Mouse (Mus musculus): ENCODE measurements around the gene Wnt5b. TPM values are rescaled to one million over a fixed set of nuclear protein-coding genes. Genes with fewer than 3 reads are reported as not detected.
A peak's percentile ranks its signal among the peaks of the same experiment; 100 is the strongest.

Gene Wnt5b
- polyA plus RNA-seq, 1 experiment: 3.5 TPM

DNA sequence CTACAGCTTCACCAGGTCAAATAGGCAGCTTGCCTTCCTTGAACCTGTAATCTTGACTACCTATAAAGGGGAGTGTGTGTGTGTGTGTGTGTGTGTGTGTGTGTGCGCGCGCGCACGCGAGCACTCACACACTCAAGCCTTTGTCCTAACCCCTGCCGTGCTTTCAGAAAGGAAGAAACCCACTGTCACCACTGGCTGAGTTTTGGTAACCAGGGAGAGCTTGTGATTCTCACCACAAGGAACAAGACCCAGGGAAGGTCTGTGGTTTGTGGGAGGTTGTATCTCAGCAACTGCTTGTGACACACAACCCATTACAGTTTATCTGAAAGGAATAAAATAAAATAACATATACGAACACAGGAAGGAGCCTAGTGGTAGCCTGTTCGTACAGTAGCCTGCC lies 135.6 kb downstream of the Wnt5b start:
- DNase-seq (ENCODE audit: low read depth): no peak
- no peak for TF ChIP-seq POLR2A (IDR thresholded peaks at IDR 0.05; ENCODE audit: borderline replicate concordance, extremely low read depth, insufficient read depth, insufficient read length, poor library complexity, severe bottlenecking)
- TF ChIP-seq CTCF (IDR thresholded peaks at IDR 0.05; ENCODE audit: borderline replicate concordance, extremely low read depth, insufficient read depth, insufficient read length): no peak

GRCm38 (mm10) chr6:119407818-119408217 lies 136.3 kb downstream of the Wnt5b start:
- DNase-seq (ENCODE audit: low read depth): no peak

GRCm38 (mm10) chr6:119406528-119406927 lies 137.6 kb downstream of the Wnt5b start:
- TF ChIP-seq POLR2A (IDR thresholded peaks at IDR 0.05; ENCODE audit: borderline replicate concordance, extremely low read depth, insufficient read depth, insufficient read length, poor library complexity, severe bottlenecking): no peak
- no peak for TF ChIP-seq CTCF (IDR thresholded peaks at IDR 0.05; ENCODE audit: borderline replicate concordance, extremely low read depth, insufficient read depth, insufficient read length)

More at GRCm38 (mm10) chr6:119407818-119408217, 136.3 kb downstream of the Wnt5b start:
- TF ChIP-seq CTCF (IDR thresholded peaks at IDR 0.05; ENCODE audit: borderline replicate concordance, extremely low read depth, insufficient read depth, insufficient read length) (no peak), POLR2A (IDR thresholded peaks at IDR 0.05; ENCODE audit: borderline replicate concordance, extremely low read depth, insufficient read depth, insufficient read length, poor library complexity, severe bottlenecking) (no peak)

GRCm38 (mm10) chr6:119405310-119405709 lies 138.8 kb downstream of the Wnt5b start:
- DNase-seq (ENCODE audit: low read depth): no peak
- no peak for TF ChIP-seq CTCF (IDR thresholded peaks at IDR 0.05; ENCODE audit: borderline replicate concordance, extremely low read depth, insufficient read depth, insufficient read length)
- no peak for TF ChIP-seq POLR2A (IDR thresholded peaks at IDR 0.05; ENCODE audit: borderline replicate concordance, extremely low read depth, insufficient read depth, insufficient read length, poor library complexity, severe bottlenecking)

More at GRCm38 (mm10) chr6:119406528-119406927, 137.6 kb downstream of the Wnt5b start:
- no peak for DNase-seq (ENCODE audit: low read depth)

GRCm38 (mm10) chr6:119404854-119405253 lies 139.3 kb downstream of the Wnt5b start:
- TF ChIP-seq CTCF (IDR thresholded peaks at IDR 0.05; ENCODE audit: borderline replicate concordance, extremely low read depth, insufficient read depth, insufficient read length) (no peak), POLR2A (IDR thresholded peaks at IDR 0.05; ENCODE audit: borderline replicate concordance, extremely low read depth, insufficient read depth, insufficient read length, poor library complexity, severe bottlenecking) (no peak)
- no peak for DNase-seq (ENCODE audit: low read depth)

DNA sequence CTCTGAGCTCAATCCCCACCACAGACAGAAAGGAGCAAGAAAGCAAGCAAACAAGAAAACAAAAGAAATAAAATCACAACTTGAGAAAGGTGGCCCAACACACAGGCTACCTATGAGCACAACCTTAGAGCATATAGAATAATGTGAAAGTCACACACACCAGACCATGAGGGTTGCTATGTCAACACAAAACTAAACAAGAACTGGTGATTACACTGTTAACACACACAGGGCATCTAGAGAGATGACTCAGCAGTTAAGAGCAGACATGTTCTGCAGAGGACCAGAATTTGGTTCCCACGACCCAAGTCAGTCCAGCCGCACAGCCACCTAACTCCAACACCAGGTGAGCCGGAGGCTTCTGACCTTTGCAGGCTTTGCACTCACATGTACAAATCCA lies 141.2 kb downstream of the Wnt5b start:
- TF ChIP-seq POLR2A (IDR thresholded peaks at IDR 0.05; ENCODE audit: borderline replicate concordance, extremely low read depth, insufficient read depth, insufficient read length, poor library complexity, severe bottlenecking) (no peak), CTCF (IDR thresholded peaks at IDR 0.05; ENCODE audit: borderline replicate concordance, extremely low read depth, insufficient read depth, insufficient read length) (no peak)
- DNase-seq (ENCODE audit: low read depth): no peak

DNA sequence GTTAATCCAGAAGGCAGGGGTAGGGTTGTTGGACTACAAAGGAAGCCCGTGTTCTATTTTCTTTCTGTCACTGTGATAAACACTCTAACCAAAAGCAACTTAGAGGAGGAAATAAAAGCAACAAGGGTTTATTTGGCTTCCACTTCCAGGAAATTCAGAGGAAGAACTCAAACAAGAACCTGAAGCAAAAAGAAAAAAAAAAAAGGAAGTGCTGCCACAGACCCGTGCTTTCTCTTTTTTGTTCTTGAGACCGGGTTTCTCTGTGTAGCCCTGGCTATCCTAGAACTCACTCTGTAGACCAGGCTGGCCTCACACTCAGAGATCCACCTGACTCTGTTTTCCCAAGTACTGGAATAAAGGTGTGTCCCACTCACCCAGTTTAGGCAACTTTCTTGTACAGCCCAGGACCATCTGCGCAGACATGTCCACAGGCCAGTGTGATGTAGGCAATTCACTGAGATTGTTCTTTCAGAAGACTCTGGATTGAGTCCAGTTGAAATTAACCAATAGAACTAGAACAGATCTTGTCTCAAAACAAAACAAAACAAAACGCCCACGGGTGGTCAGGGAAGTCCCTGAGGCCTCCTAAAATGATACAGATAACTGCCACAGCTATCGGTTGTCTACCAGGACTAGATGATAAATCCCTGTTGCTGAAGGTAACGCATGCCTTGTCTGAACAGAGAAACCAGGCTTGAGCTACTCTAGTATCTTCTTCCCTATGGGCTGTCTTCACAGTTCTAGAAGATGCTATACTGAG lies 142.4 kb downstream of the Wnt5b start:
- TF ChIP-seq CTCF (IDR thresholded peaks at IDR 0.05; ENCODE audit: borderline replicate concordance, extremely low read depth, insufficient read depth, insufficient read length): no peak
- no peak for TF ChIP-seq POLR2A (IDR thresholded peaks at IDR 0.05; ENCODE audit: borderline replicate concordance, extremely low read depth, insufficient read depth, insufficient read length, poor library complexity, severe bottlenecking)
- DNase-seq (ENCODE audit: low read depth): no peak

DNA sequence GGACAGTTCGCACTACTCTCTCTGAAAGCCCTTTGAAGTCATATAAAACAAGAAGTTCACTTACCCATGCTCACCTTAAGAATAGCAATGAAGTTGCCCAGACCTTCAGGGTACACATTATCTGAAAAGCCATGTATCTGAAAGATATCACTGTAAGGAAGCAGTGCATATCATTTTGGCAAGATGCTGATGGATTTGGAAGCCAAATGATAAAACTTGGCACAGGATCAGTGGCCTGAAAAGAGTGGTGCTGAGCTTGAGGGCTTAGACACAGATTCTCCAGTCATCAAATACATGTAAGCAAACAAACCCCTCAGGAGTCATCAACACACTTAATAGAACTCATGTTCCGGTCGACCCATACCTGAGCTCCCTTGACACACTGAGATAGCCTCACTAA lies 143.5 kb downstream of the Wnt5b start:
- TF ChIP-seq CTCF (IDR thresholded peaks at IDR 0.05; ENCODE audit: borderline replicate concordance, extremely low read depth, insufficient read depth, insufficient read length) (no peak), POLR2A (IDR thresholded peaks at IDR 0.05; ENCODE audit: borderline replicate concordance, extremely low read depth, insufficient read depth, insufficient read length, poor library complexity, severe bottlenecking) (no peak)
- peak; percentile 22 for DNase-seq (ENCODE audit: low read depth)

DNA sequence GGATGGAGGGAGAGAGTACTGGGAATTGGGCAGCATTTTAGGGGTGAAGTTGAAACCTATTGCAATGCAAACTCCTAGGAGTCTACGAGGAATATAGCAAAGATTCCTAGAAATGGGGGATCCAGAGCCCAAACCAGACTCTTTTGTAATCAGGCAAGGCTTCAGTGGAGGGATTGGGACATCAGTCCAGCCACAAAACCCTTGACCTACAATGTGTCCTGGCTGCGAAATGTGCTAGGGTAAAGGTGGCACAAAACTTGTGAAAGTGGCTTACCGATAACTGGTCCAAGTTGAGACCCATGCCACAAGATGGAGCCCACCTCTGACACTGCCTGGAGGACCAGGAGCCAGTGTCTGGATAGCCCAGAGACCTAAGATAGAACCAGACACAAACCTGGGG lies 144.8 kb downstream of the Wnt5b start:
- DNase-seq (ENCODE audit: low read depth): no peak
- TF ChIP-seq CTCF (IDR thresholded peaks at IDR 0.05; ENCODE audit: borderline replicate concordance, extremely low read depth, insufficient read depth, insufficient read length) (no peak), POLR2A (IDR thresholded peaks at IDR 0.05; ENCODE audit: borderline replicate concordance, extremely low read depth, insufficient read depth, insufficient read length, poor library complexity, severe bottlenecking) (no peak)

GRCm38 (mm10) chr6:119396309-119396634 lies 147.9 kb downstream of the Wnt5b start:
- DNase-seq (ENCODE audit: low read depth): no peak
- TF ChIP-seq CTCF (IDR thresholded peaks at IDR 0.05; ENCODE audit: borderline replicate concordance, extremely low read depth, insufficient read depth, insufficient read length) (no peak), POLR2A (IDR thresholded peaks at IDR 0.05; ENCODE audit: borderline replicate concordance, extremely low read depth, insufficient read depth, insufficient read length, poor library complexity, severe bottlenecking) (no peak)

DNA sequence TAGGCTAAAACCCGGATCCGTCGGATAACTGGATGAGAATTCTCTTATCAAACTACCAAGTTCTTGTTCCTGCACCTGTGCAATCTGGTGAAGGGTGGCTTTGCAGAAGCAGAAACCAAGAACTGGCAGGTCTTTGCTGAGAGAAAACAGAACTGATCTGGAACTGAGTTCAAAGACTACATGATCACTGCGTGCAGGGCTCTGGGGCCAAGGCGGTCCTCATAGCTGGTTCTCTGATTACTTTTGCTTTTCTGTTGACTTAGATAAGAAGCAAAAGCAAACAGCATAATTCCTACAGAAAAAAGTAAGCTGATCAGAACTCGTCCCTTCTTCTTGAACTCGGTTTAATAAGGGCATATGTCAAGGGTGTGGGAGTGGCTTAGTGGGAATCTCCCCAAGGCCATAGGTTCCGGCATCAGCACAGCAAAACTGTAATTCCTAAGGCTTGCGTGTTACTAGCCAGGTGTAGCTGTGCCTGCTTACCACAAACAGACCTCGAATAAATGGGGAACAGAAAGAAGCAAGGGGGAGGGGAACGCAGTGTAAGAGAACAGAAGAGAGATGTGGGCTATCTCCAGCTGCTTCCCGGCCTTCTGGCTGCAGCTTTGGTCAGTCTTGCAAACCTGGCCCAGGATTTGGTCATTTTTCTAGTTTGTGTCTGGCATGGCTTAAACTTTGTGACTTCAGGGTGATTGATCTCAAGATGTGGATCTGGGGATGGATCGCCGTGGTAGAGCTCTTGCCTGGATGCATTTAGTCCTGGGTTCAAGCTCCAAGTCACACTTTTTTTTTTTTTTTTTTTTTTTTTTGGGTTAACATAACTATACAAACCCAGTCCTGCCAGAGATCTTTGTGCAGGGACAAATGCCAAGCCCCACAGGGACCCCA lies 148.5 kb downstream of the Wnt5b start:
- TF ChIP-seq POLR2A (IDR thresholded peaks at IDR 0.05; ENCODE audit: borderline replicate concordance, extremely low read depth, insufficient read depth, insufficient read length, poor library complexity, severe bottlenecking) (no peak), CTCF (IDR thresholded peaks at IDR 0.05; ENCODE audit: borderline replicate concordance, extremely low read depth, insufficient read depth, insufficient read length) (no peak)
- no peak for DNase-seq (ENCODE audit: low read depth)

All from brain, embryonic 14.5 days (tissue).